Mouse (Mus musculus) olfactory bulb, adult 2 months (tissue): ENCODE data around the gene Atn1. TPM values are rescaled to one million over a fixed set of nuclear protein-coding genes. Genes with fewer than 3 reads are reported as not detected.
A peak's percentile ranks its signal among the peaks of the same experiment; 100 is the strongest.

Source experiments
- H3K27ac ChIP-seq: fragments of 200-500 bp; 2 replicates; pipeline ENCODE4 v1.5.1; 2012; ENCODE audit warnings: low read depth, low read length; ENCODE audit not compliant: insufficient read depth
- H3K4me1 ChIP-seq: fragments of 200-500 bp; 2 replicates; pipeline ENCODE4 v1.6.1; 2012; ENCODE audit warnings: low read length; ENCODE audit not compliant: control insufficient read depth, insufficient read depth
- H3K4me3 ChIP-seq: fragments of 200-500 bp; 2 replicates; pipeline ENCODE4 v1.5.1; 2012; ENCODE audit warnings: mild to moderate bottlenecking, low read depth, low read length, moderate library complexity; ENCODE audit not compliant: insufficient read depth
- CTCF ChIP-seq: fragments of 200-500 bp; IDR thresholded peaks from 2 replicates; pipeline ENCODE4 v1.5.1; 2012; ENCODE audit warnings: low read depth, mild to moderate bottlenecking, low read length, moderate library complexity; ENCODE audit not compliant: insufficient read depth
- POLR2A ChIP-seq: fragments of 200-500 bp; IDR thresholded peaks from 2 replicates; pipeline ENCODE4 v1.6.1; 2012; ENCODE audit warnings: mild to moderate bottlenecking, low read depth, low read length, moderate library complexity; ENCODE audit not compliant: insufficient read depth
- WGBS: fragments of 180-500 bp; shearing (Covaris S2); methylation state at CpG from one replicate; pipeline ENCODE4 v1.1.7; 2018; 5-methylcytosine and 5-hydroxymethylcytosine counted together
- polyA plus RNA-seq: library from polyadenylated mRNA; stranded (reverse); fragments of >200 nt; gene quantifications from 2 replicates; pipeline ENCODE4 v1.2.4, GENCODE M21; 2012; ENCODE audit warnings: low replicate concordance; ENCODE audit not compliant: missing spikeins, insufficient read depth, insufficient read length

Gene Atn1
- polyA plus RNA-seq, 1 experiment = not detected

DNA sequence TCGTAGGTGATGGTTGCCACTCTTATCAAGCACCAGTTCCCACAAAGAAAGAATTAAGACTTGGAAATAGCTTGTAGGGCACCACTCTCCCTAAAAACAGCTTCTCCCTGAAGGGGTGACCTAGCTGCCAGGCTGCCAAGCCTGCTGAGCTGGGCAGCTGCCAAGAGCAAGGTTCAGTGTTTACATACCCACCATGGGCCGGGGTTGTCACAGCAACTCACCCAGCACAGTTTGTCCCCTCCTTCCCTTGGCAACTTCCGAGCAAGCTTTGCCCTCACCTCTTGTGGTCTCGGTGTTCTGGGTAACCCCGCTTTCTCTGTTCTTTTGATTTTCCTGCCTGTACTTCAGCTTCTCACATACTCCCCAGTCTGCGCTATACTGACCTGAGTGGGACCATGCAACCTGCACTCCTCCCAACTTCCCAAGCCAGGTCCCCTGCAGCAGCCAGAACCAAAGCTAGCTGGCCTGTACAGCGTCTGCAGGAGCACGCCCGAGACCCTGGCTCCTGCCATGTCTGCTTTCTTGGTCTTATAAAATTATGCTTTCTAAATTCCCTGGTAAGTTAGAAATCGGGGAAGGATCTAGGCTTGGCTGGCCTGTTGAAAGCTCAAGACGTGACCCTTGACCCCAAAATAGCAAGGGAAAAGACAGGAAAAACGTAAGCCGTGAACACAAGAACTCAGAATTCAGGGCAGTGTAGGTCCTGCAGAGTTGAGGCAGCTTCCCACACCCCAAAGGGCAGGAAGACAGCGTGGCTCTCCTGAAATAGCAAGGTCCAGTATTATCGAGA is 62.0 kb downstream of the Atn1 start:
- TF ChIP-seq CTCF (no peak), POLR2A (no peak)
- Histone ChIP-seq H3K4me3 (no peak overlapping the region), H3K4me1 (peaks cover 9% of the 10 kb centered on the region), H3K27ac (peak overlapping the region; percentile 35; the same call in 1 of the 2 replicates)
- 68% methylated on average over 15 of the region's 15 CpGs for WGBS

DNA sequence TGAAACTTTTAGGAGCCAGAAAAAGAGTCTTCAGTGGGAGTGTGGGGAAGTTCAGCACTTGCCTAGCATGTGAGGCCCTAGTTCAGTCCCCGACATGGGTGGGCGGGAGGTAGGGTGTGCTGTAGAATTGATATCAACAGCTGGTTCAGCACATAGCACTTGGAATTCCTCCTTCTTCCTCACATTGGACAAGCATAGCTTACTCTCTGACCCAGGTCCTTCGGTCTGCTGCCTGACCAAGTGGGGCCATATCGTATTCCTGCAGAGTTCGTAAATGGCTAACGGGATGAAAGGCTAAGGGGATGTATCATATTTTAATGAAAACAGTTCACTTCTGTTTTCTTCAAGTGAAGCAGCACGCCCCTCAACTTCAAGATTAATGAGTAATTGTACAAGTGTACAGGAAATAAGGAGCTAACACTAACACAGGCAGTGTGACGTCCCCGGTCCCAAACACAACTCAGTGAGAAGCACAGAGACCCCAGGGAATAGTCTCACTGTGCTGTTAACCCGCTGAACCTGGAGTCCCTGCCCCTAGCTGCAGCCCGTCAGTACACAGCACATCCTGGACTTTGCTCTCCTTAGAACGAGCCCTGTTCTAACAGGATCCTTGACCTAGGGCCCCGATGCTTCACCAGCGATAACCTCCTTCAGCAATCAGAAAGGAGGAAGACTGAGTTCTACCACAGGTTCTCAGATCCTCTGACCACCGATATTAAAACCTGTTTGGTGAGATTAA is 62.9 kb downstream of the Atn1 start:
- no peak overlapping the region for H3K4me3 ChIP-seq
- peaks cover 9% of the 10 kb centered on the region for H3K4me1 ChIP-seq
- WGBS = 68% methylated on average over 15 of the region's 15 CpGs
- TF ChIP-seq CTCF = no peak
- TF ChIP-seq POLR2A = no peak
- 0 out of 2 replicates have a peak overlapping the region, but pooled peaks have one; percentile 10 for H3K27ac ChIP-seq

Other genes with a start within 250 kb of the Atn1 start
- gene C1ra, start 244.1 kb downstream of the Atn1 start, polyA plus RNA-seq = not detected in 2 replicates
- not detected in 2 replicates for gene C1s1, start 214.2 kb downstream of the Atn1 start, polyA plus RNA-seq
- gene C1rb, start 186.2 kb downstream of the Atn1 start, polyA plus RNA-seq = not detected in 2 replicates
- not detected in 2 replicates for gene C1s2, start 120.4 kb downstream of the Atn1 start, polyA plus RNA-seq
- not detected in 2 replicates for gene Lpcat3, start 93.5 kb downstream of the Atn1 start, polyA plus RNA-seq
- not detected in 2 replicates for gene Emg1, start 44.3 kb downstream of the Atn1 start, polyA plus RNA-seq
- gene Phb2, start 44.2 kb downstream of the Atn1 start, polyA plus RNA-seq = not detected in 2 replicates
- not detected in 2 replicates for gene Ptpn6, start 17.8 kb downstream of the Atn1 start, polyA plus RNA-seq
- gene Grcc10, start 15.2 kb downstream of the Atn1 start, polyA plus RNA-seq = 1,072 TPM in 1 of 2 replicates, not detected in the other
- not detected in 2 replicates for gene Gm45234, start 503 bp downstream of the Atn1 start, polyA plus RNA-seq
- gene Eno2, start 13.1 kb upstream of the Atn1 start, polyA plus RNA-seq = 916 and 939 TPM in 2 replicates
- gene Lrrc23, start 23.2 kb upstream of the Atn1 start, polyA plus RNA-seq = not detected in 2 replicates
- gene Spsb2, start 52.1 kb upstream of the Atn1 start, polyA plus RNA-seq = not detected in 2 replicates
- gene Tpi1, start 57.8 kb upstream of the Atn1 start, polyA plus RNA-seq = 644 TPM in 1 of 2 replicates, not detected in the other
- gene Usp5, start 73.0 kb upstream of the Atn1 start, polyA plus RNA-seq = 225 TPM in 1 of 2 replicates, not detected in the other
- gene Cdca3, start 73.0 kb upstream of the Atn1 start, polyA plus RNA-seq = not detected in 2 replicates
- gene Gnb3, start 83.8 kb upstream of the Atn1 start, polyA plus RNA-seq = not detected in 2 replicates
- not detected in 2 replicates for gene P3h3, start 101.2 kb upstream of the Atn1 start, polyA plus RNA-seq
- gene Gpr162, start 107.5 kb upstream of the Atn1 start, polyA plus RNA-seq = not detected in 2 replicates
- 395 and 682 TPM in 2 replicates for gene Cd4, start 131.7 kb upstream of the Atn1 start, polyA plus RNA-seq
- not detected in 2 replicates for gene Lag3, start 155.2 kb upstream of the Atn1 start, polyA plus RNA-seq
- not detected in 2 replicates for gene Ptms, start 163.6 kb upstream of the Atn1 start, polyA plus RNA-seq
- gene Mlf2, start 174.9 kb upstream of the Atn1 start, polyA plus RNA-seq = not detected in 2 replicates
- gene Cops7a, start 209.0 kb upstream of the Atn1 start, polyA plus RNA-seq = 255 TPM in 1 of 2 replicates, not detected in the other
- gene Pianp, start 240.2 kb upstream of the Atn1 start, polyA plus RNA-seq = not detected in 2 replicates